Mouse (Mus musculus): ENCODE results near the gene T2. TPM values are rescaled to one million over a fixed set of nuclear protein-coding genes. Genes with fewer than 3 reads are reported as not detected.
A peak's percentile ranks its signal among the peaks of the same experiment; 100 is the strongest.
"Not testable (repeated sequence)": the region's sequence is repeated elsewhere in the genome, so short reads cannot be mapped to it uniquely, and the experiment has no call there.

The T2 gene
- total RNA-seq, 2 experiments from 2014 or later: 0.32 to 0.70 TPM

DNA sequence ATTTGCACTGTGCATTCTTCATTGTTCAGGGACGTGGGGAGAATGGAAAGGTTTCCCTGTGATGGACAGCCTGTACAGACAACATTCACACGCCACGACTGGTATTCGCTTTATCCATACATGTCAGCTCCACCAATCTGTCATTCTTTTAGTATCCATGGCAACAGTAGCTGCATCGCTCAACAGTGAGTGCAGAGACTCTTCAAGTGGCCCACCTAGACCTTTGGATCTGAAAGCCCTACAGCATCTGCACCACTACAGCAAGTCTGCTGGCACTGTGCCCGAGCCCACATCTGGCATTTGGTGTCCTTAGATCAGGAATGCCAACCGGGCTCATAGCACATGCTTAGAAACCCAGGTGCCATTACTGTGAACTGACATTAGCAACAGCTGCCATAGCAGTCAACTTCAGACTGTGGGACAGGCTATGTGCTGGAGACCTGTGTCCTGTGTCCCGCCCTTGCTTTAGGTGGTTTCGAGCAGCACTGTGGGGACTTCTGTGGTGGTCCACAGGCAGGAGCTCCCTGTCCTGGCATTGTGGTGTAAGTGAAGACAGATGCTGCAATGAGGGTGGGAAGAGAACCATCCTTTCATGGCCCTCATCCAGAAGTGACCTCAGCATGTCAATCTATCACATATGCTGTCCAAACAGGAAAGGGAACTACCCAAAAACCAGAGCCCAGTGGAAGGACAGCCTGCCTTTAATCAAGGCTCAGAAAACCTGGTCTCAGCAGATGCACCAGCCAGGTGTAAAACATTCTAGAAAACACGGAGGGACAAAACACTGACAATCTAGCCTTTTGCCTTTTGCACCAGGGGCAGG lies 5.7 kb downstream of the T2 start:
- DNase-seq: no peak

DNA sequence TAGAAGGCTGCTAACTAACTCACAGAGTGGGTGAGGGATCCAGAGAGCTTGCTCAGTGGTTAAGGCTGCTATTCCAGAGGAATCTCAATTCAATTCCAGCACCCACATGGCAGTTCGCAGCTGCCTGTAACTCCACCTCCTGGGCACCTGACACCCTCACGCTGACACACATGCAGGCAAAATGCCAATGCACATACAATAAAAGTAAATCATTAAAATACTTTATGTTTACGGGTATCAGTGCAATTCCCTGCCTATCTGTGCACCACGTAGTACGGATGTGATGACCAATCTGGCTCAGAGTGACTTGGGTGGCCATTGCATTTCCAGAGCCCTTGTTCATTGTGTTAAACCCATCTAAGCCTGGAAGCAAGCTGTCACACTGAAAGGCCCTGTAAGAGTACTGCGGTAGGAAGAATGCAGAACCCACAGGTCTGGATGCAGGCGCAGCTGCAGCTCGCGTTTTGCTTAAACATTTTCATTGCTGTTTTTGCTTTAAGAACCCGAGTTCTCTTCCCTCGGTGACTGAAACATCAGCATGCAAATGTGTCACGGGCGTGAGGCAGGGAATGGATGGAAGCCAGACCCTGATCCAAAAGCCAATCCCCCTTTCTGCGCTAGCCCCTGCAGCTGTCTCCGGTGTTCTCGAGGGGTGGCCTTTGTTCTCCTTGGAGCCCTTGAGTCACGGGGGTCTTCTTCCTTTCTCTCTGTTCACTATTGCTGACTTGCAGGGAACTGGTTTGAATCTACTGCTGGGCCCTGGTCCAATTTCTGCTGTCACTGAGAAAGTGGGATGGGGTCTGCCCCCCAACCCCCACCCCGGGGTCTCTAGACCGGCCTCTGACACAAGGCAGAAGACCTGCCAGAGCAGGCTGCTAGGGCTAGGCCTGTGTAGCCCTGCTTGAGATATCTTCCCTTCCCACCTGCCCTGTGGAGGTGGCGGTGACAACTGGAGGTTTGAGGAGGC lies 12.0 kb downstream of the T2 start:
- peak; percentile 82 for DNase-seq
- intact Hi-C loops (cut with DNase I): no loop called here

More for the DNA sequence above, 5.7 kb downstream of the T2 start:
- intact Hi-C loops (cut with DNase I): no loop called here

GRCm38 (mm10) chr17:8368570-8368969 lies 12.8 kb downstream of the T2 start:
- intact Hi-C loops (cut with DNase I): no loop called here
- DNase-seq: peak; percentile 79

- intact Hi-C loops (cut with DNase I): no loop called here
- no peak for DNase-seq
These were observed 13.4 kb downstream of the T2 start for GRCm38 (mm10) chr17:8369171-8369570.

GRCm38 (mm10) chr17:8370634-8371229 lies 14.9 kb downstream of the T2 start:
- peak; percentile 66 for DNase-seq
- intact Hi-C loops (cut with DNase I): loop anchor here (10.0 kb wide), 1 partner anchor 86 kb away; the partner anchor contains the start of gene Mpc1

GRCm38 (mm10) chr17:8371834-8372233 lies 16.0 kb downstream of the T2 start:
- intact Hi-C loops (cut with DNase I): loop anchor here (10.0 kb wide), 1 partner anchor 87 kb away; the partner anchor contains the start of gene Mpc1
- DNase-seq: peak; percentile 96

DNA sequence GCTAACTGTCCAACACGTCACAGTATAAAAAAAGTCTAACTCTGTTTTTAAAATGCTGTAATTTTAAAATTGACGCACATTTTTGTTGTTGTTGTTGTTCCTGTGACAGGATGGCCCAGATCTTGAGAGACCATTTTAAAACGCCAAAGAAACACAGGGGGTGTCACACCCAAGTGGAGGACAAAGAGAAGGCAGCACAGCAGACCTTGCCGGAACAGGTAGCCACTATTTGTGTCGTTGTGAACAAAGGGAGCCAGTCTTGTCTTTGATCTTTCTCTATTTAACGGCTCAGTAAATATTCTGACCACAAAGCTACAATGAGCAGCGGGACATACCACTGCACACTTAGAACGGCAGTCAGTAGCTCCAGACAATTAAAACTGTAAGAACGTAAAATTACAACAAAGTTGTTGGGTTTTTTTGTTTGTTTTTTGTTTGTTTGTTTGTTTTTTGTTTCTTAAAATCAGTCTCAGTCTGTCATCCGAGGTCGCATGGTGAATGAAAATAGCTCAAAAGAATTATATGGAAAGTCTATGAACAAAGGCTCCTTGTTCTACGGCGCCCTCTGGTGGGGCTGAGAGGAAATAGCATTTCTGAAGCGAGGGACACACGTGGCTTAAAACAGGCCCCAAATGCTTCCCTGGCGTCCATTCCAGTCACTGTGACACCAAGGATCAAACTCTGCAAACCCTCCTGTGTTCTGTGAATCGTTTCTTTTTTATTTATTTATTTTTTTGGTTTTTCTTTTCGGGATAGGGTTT lies 16.7 kb downstream of the T2 start:
- peak; percentile 88 for DNase-seq
- intact Hi-C loops (cut with DNase I): loop anchor here (10.0 kb wide), 1 partner anchor 88 kb away; the partner anchor contains the start of gene Mpc1

DNA sequence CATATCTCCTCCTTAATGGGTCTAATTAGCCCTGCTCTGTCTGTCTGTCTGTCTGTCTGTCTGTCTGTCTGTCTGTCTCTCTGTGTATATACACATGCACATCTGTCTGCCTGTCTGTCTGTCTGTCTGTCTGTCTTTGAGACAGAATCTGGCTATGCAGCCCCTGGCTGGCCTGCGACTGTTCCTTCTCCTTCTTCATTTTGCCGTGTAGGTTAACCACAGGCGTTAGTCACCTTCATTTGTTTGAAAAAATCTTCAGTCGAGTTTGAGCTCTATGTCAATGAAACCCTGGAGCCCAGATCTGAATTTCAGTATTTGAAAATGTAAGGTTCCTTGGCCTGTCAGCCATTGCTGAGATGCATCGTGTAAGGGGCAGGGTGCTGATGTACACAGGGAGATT lies 21.5 kb downstream of the T2 start:
- intact Hi-C loops (cut with DNase I): loop anchor here (10.0 kb wide), 1 partner anchor 92 kb away; the partner anchor contains the start of gene Mpc1

DNA sequence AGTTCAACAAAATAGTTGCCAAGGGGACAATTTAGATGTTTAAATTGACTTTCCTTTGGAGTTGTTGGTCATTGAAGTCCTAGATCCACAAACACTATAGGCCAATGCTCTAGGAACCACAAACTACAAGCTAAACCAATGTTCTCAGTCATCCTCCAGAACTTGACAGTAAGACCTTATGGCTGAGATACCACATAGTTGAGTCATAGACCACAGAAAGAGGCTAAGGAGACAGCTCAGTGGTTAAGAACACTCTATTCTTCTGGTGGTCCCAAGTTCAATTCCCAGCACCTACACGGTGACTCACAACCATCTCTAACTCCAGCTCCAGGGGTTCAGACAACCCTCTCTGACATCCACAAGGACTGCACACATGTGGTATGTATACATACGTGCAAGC lies 29.6 kb downstream of the T2 start:
- intact Hi-C loops (cut with DNase I): loop anchor here (5.0 kb wide), 2 partner anchors 77 to 212 kb away; no protein-coding TSS in a partner anchor
- no peak for DNase-seq

More for the DNA sequence above, 21.5 kb downstream of the T2 start:
- no peak for DNase-seq

GRCm38 (mm10) chr17:8388463-8388862 lies 32.7 kb downstream of the T2 start:
- peak; percentile 60 for DNase-seq
- intact Hi-C loops (cut with DNase I): loop anchor here (5.0 kb wide), 2 partner anchors 74 to 209 kb away; no protein-coding TSS in a partner anchor

DNA sequence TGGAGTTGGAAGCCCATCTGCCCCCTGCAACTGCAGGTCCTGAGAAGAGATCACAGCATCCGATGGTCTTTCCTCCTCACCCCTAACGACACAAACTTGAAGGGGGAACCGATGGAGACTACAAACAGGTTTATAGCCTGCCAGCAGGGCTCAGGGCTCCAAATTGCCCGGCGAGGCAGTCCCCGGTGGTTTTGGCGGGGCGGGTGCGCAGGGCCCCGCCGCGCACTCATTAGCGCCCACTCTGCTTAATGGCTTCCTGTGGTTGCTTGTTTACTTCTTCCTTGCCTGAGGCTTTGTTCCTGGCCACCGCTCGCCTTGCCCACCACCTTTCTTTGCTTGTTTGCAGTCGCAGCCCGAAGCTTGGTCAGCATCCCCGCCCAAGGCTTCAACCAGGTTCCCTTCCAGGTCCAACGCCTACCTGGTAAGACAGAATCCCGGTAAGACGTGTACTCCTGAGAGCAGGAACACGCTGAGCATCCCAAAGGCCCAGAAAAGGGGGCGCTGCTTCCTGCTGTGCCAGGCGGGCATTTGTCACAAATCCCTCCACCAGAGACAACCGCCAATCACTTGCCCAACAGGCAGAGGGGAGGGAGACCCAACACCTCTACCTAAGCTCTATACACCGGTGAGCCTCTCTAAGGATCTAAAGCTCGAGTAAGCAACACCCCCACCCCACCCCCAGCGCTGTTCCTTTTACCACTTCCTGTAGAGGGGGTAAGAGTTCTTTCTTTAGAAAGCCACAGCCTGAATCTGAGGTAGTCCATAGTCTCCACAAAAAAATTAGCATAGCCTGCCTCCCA lies 33.4 kb downstream of the T2 start:
- intact Hi-C loops (cut with DNase I): loop anchor here (5.0 kb wide), 2 partner anchors 73 to 208 kb away; no protein-coding TSS in a partner anchor
- no peak for DNase-seq

DNA sequence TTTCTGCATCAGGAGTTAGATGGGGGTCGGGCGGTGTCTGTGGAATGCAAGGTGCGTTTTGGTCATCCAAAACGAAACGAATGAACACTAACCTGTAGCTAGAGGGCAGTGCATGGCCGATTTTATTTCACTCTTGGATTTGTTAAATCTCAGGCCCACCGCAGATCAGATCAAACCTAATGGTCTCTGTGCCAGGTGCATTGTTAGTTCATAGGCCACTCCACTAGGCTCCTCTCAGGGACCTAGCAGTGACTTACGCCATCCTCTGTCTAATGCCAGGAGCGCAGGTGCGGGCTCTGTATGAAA lies 34.0 kb downstream of the T2 start:
- intact Hi-C loops (cut with DNase I): loop anchor here (5.0 kb wide), 2 partner anchors 73 to 208 kb away; no protein-coding TSS in a partner anchor
- DNase-seq: no peak

DNA sequence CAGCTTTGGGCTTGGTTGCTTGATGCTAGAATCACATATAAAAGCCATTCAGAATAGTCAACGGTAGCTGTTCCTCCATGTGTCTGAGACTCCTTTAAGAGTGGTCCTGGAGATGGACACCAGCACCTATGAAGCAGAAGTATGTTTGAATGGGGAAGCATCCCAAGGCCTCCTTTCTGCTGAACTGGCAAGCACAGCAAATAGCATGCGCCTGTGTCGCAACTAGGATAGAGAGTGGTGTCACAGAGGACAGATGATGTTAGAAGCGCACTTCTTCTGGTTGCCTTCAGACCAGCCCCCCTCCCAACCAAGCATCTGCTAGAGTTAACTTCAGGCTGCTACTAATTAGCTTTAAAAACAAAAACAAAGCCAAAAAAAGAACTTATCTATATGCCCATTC lies 34.7 kb downstream of the T2 start:
- intact Hi-C loops (cut with DNase I): no loop called here
- no peak for DNase-seq

GRCm38 (mm10) chr17:8396371-8396770 lies 40.6 kb downstream of the T2 start:
- DNase-seq: no peak
- intact Hi-C loops (cut with DNase I): no loop called here

GRCm38 (mm10) chr17:8397946-8398345 lies 42.2 kb downstream of the T2 start:
- intact Hi-C loops (cut with DNase I): no loop called here
- no peak for DNase-seq

- intact Hi-C loops (cut with DNase I); DNase-seq: not testable (repeated sequence)
These were observed 48.1 kb downstream of the T2 start for GRCm38 (mm10) chr17:8403932-8404331.

- intact Hi-C loops (cut with DNase I): no loop called here
- DNase-seq: no peak
These were observed 50.5 kb downstream of the T2 start for GRCm38 (mm10) chr17:8406285-8406684.

DNA sequence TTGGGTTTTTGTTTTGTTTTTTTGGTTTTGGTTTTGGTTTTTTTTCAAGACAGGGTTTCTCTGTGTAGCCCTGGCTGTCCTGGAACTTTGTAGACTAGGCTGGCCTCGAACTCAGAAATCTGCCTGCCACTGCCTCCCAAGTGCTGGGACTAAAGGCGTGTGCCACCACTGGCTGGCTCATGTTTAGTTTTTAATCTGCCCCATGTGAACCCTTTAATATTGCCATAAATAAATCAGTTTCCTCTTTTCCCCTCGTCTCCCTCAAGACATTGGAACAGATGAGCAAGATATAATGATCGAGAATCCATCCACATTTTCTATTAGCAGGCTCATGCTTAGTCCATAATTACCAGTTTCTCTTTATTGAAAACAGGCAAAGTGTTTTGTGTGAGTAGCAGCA lies 52.2 kb downstream of the T2 start:
- intact Hi-C loops (cut with DNase I); DNase-seq: not testable (repeated sequence)
